Mouse (Mus musculus) heart, embryonic 15.5 days (tissue): ENCODE measurements around the gene Bsdc1. TPM values are rescaled to one million over a fixed set of nuclear protein-coding genes. Genes with fewer than 3 reads are reported as not detected.

Source experiments
- ATAC-seq: fragments of 200-750 bp; cut with Nextera tagmentation; replicated peaks from 2 replicates; pipeline ENCODE4 v1.8.0; 2017; ENCODE audit warnings: low read depth, moderate TSS enrichment; ENCODE audit not compliant: insufficient number of reproducible peaks, insufficient read depth, low FRiP score
- H3K27ac ChIP-seq: fragments of 300-500 bp; sonication (generic); 2 replicates; pipeline ENCODE4 v1.5.1; 2015; ENCODE audit warnings: mild to moderate bottlenecking, inconsistent platforms
- H3K27me3 ChIP-seq: fragments of 300-500 bp; sonication (generic); 2 replicates; pipeline ENCODE4 v1.6.1; 2015; ENCODE audit warnings: inconsistent platforms
- H3K36me3 ChIP-seq: fragments of 300-500 bp; sonication (generic); 2 replicates; pipeline ENCODE4 v1.6.1; 2015; ENCODE audit warnings: mild to moderate bottlenecking, inconsistent platforms
- H3K4me1 ChIP-seq: fragments of 300-500 bp; sonication (generic); replicated peaks from 2 replicates; pipeline ENCODE4 v1.6.1; 2015; ENCODE audit warnings: inconsistent platforms
- H3K4me2 ChIP-seq: fragments of 300-500 bp; sonication (generic); 2 replicates; pipeline ENCODE4 v1.6.1; 2015; ENCODE audit warnings: inconsistent platforms, mild to moderate bottlenecking, moderate library complexity
- H3K4me3 ChIP-seq: fragments of 300-500 bp; sonication (generic); 2 replicates; pipeline ENCODE4 v1.5.1; 2015; ENCODE audit warnings: mild to moderate bottlenecking, inconsistent platforms
- H3K9ac ChIP-seq: fragments of 300-500 bp; sonication (generic); 2 replicates; pipeline ENCODE4 v1.6.1; 2015; ENCODE audit warnings: mild to moderate bottlenecking, inconsistent platforms
- H3K9me3 ChIP-seq: fragments of 300-500 bp; sonication (generic); replicated peaks from 2 replicates; pipeline ENCODE4 v1.6.1; 2016; ENCODE audit warnings: inconsistent platforms
- WGBS: fragments of 180-500 bp; shearing (Covaris S2); methylation state at CpG from one replicate; pipeline ENCODE4 v1.1.7; 2015; ENCODE audit warnings: mixed read lengths; 5-methylcytosine and 5-hydroxymethylcytosine counted together
- polyA plus RNA-seq: library from polyadenylated mRNA; unstranded; fragments of >200 nt; fragmentation: Nextera tagmentation; extraction: Ambion mirVana; gene quantifications from 2 replicates; pipeline ENCODE4 v1.2.1, GENCODE M21; 2015

Gene Bsdc1
- polyA plus RNA-seq, 1 experiment from 2014 or later: 23.1 TPM

DNA sequence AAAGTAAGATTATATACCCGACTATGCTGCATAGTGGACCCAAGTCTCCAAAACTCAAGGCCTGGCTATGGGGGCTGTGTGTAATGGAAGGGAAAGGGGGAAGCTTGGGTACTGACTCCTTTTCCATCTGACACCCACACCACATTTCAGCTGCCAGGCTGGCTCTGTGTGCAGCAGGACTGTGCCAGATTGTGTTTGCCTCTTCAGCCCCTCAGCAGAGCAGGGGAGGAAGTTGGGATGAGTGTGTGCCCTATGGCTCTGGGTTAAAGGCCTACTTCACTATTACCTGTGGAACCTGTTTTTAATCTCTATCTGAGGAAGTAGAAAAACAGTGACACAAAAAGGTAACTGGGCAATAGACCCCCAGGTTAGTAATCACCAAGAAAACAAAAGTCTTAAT, 19.7 kb downstream of the Bsdc1 start:
- no peak overlapping the region for H3K9ac ChIP-seq
- WGBS: 74% methylated on average over 1 of the region's 1 CpGs
- ATAC-seq: no peak
- H3K4me3 ChIP-seq: no peak overlapping the region
- no peaks in the 10 kb centered on the region for H3K4me1 ChIP-seq
- no peak overlapping the region for H3K4me2 ChIP-seq
- H3K27me3 ChIP-seq: no peaks in the 10 kb centered on the region
- H3K27ac ChIP-seq: no peak overlapping the region
- no peaks in the 10 kb centered on the region for H3K9me3 ChIP-seq
- H3K36me3 ChIP-seq: peaks cover 68% of the 10 kb centered on the region

GRCm38 (mm10) chr4:129490972-129491880, 29.8 kb downstream of the Bsdc1 start, which contains the start of the genes Tssk3 and Fam229a:
Gene Tssk3, minus strand, starts transcription at chr4:129491022.
Gene Fam229a, plus strand, starts transcription at chr4:129491190.
- Histone ChIP-seq H3K36me3 (peaks cover 30% of the 10 kb centered on the region), H3K27ac (no peak within 1 kb of the TSS), H3K9me3 (no peaks in the 10 kb centered on the region), H3K4me2 (peak within 1 kb of the TSS; percentile 71), H3K4me1 (peaks cover 23% of the 10 kb centered on the region), H3K9ac (peak within 1 kb of the TSS; percentile 37), H3K4me3 (peak within 1 kb of the TSS; percentile 41), H3K27me3 (peaks cover 28% of the 10 kb centered on the region)
- ATAC-seq: peak; percentile 44; the same call in 1 of the 2 replicates
- 6% methylated on average over 70 of the region's 70 CpGs for WGBS

- Histone ChIP-seq H3K9me3 (no peaks in the 10 kb centered on the region), H3K4me3 (no peak overlapping the region), H3K9ac (no peak overlapping the region), H3K36me3 (no peaks in the 10 kb centered on the region), H3K27me3 (peaks cover 28% of the 10 kb centered on the region), H3K27ac (0 out of 2 replicates have a peak overlapping the region, but pooled peaks have one; percentile 65), H3K4me1 (peaks cover 43% of the 10 kb centered on the region), H3K4me2 (no peak overlapping the region)
- ATAC-seq: no peak
- 64% methylated on average over 7 of the region's 7 CpGs for WGBS
These were observed 33.3 kb downstream of the Bsdc1 start for GRCm38 (mm10) chr4:129494681-129495080.

GRCm38 (mm10) chr4:129495672-129496562, 34.5 kb downstream of the Bsdc1 start:
- WGBS: 31% methylated on average over 16 of the region's 16 CpGs
- no peaks in the 10 kb centered on the region for H3K9me3 ChIP-seq
- H3K36me3 ChIP-seq: no peaks in the 10 kb centered on the region
- 0 out of 2 replicates have a peak overlapping the region, but pooled peaks have one; percentile 6 for H3K4me2 ChIP-seq
- H3K27ac ChIP-seq: peak overlapping the region; percentile 65
- peaks cover 50% of the 10 kb centered on the region for H3K4me1 ChIP-seq
- ATAC-seq: no peak
- H3K4me3 ChIP-seq: no peak overlapping the region
- H3K27me3 ChIP-seq: peaks cover 21% of the 10 kb centered on the region
- H3K9ac ChIP-seq: no peak overlapping the region

DNA sequence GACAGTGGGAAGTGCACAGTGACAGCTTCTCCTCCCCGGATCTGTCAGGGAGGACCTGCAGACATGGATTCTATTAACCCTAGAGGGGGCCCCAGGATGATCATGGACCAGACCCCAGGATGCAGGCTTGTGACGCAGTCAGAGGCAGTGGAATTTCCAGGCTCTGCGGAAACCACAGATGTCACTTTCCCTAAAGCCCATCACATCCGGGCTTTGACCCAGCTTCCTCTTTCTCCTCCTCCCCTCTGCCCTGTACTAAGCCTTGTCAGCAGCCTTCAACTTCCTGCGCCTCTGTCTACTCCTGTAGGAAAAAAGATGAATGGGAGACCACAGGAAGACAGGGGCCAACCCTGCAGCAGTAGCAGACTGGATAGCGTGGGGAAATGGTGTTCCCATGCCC, 35.2 kb downstream of the Bsdc1 start:
- WGBS: 30% methylated on average over 6 of the region's 6 CpGs
- Histone ChIP-seq H3K9ac (no peak overlapping the region), H3K4me2 (0 out of 2 replicates have a peak overlapping the region, but pooled peaks have one; percentile 6), H3K4me1 (peaks cover 47% of the 10 kb centered on the region), H3K27me3 (peaks cover 14% of the 10 kb centered on the region), H3K4me3 (no peak overlapping the region), H3K36me3 (no peaks in the 10 kb centered on the region), H3K9me3 (no peaks in the 10 kb centered on the region), H3K27ac (peak overlapping the region; percentile 65)
- peak; percentile 24; the same call in 1 of the 2 replicates for ATAC-seq

DNA sequence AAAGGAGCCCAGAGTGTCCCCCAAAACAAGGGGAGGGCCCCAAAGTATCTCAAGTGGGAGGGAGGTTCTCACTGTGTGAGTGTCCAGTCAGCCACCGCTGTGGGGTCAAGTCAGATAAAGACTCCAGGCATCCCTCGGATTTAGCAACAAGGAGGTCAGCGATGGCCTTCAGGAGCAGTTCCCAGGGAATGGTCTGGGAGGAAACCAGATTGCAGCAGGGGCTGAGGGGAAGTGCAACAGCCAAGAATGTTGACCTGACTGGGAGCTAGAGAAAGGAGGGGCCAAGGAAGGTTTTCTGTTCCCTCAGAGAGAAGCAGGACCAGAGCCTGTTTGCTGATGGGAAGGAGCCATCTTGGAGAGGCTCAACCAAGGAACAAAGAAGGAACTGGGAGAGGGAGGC, 37.6 kb downstream of the Bsdc1 start:
- Histone ChIP-seq H3K9me3 (no peaks in the 10 kb centered on the region), H3K36me3 (no peaks in the 10 kb centered on the region), H3K27me3 (no peaks in the 10 kb centered on the region), H3K9ac (no peak overlapping the region), H3K4me2 (no peak overlapping the region), H3K27ac (peak overlapping the region; percentile 94), H3K4me1 (peaks cover 66% of the 10 kb centered on the region), H3K4me3 (no peak overlapping the region)
- no peak for ATAC-seq
- WGBS: 30% methylated on average over 3 of the region's 3 CpGs

- Histone ChIP-seq H3K4me2 (peak overlapping the region; percentile 82), H3K4me1 (peaks cover 71% of the 10 kb centered on the region), H3K4me3 (peak overlapping the region; percentile 64), H3K27me3 (no peaks in the 10 kb centered on the region), H3K9ac (0 out of 2 replicates have a peak overlapping the region, but pooled peaks have one; percentile 71), H3K36me3 (no peaks in the 10 kb centered on the region), H3K9me3 (no peaks in the 10 kb centered on the region), H3K27ac (peak overlapping the region; percentile 94)
- ATAC-seq: no peak
- WGBS: 81% methylated on average over 8 of the region's 8 CpGs
These were observed 38.6 kb downstream of the Bsdc1 start for GRCm38 (mm10) chr4:129500017-129500416.

DNA sequence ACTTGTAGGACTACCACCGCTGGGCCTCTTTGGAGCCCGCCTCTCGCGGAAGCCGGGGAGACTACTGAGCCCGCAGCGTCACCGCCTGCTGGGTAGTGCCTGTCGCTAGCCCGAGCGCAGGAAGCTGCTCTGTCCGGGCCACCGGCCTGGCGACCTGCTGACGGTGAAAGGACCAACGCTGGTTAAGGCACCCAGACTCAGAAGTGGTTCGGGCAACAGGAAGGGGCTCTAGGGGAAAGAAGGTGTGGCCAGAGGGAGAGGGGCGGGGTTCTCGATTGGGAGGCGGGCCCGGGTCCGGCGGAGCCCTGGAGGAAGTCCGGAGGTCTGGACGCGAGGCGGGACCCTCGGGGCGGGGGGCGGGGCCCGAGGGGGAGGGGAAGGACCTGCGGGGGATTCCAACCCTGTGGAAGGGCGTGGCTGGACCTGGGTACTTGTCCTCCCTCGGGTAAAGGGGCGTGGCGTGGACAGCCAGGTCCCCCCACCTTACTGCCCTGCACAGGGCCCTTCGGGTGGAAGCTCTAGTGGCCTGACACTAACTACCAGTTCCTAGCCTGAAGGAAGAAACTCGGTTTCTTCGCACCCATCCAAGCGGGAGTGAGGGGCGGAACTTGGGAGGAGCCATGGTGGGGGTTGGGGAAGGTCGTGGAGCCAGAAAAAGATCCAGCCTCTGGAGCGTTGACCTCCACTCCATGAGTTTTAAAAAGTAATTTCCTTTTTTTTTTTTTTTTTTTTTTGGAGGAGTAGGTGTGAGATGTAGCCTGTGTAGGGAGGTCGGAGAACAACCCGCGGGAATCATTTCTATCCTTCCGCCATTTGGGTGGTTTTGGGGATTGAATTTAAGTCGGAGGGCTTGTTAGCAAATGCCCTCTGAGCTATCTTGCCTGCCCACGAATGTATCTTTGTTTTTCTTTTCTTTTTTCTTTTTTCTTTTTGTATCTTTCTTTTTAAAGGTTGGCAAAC, 39.5 kb downstream of the Bsdc1 start:
- ATAC-seq: peak; percentile 89
- 2% methylated on average over 46 of the region's 49 CpGs for WGBS
- H3K27me3 ChIP-seq: no peaks in the 10 kb centered on the region
- H3K36me3 ChIP-seq: no peaks in the 10 kb centered on the region
- peaks cover 64% of the 10 kb centered on the region for H3K4me1 ChIP-seq
- H3K9ac ChIP-seq: peak overlapping the region; percentile 71
- H3K4me2 ChIP-seq: peak overlapping the region; percentile 82
- H3K4me3 ChIP-seq: peak overlapping the region; percentile 64
- peak overlapping the region; percentile 94 for H3K27ac ChIP-seq
- no peaks in the 10 kb centered on the region for H3K9me3 ChIP-seq

DNA sequence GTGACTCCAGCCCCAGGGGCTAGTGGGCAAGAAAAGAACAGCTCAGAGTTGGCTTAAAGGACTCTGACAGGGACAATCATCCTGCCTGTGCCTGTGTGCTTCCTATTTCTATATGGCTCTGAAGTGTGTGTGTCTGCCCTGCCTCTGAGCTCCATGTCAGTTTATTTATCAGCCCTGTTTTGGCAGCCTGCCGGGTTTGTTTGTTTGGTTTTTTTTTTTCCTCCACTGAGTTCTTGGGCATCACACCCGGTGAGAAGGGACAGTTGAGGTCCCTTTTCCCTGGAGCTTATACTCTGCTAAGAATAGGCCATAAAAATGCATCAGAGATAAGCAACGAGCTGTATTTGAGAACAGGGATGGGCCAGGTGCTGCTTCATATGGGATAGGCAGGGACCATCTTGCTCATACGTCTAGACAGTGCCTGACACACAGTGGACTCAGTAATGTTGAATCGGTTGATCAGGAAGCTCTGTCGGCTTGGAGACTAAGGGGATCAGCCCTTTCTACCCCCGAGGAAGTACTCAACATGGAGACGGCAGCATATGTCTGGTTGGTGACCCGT, 41.0 kb downstream of the Bsdc1 start:
- no peak for ATAC-seq
- WGBS: 46% methylated on average over 9 of the region's 9 CpGs
- Histone ChIP-seq H3K4me2 (no peak overlapping the region), H3K27ac (peak overlapping the region; percentile 18), H3K4me1 (peaks cover 53% of the 10 kb centered on the region), H3K4me3 (no peak overlapping the region), H3K9ac (no peak overlapping the region), H3K27me3 (no peaks in the 10 kb centered on the region), H3K36me3 (no peaks in the 10 kb centered on the region), H3K9me3 (no peaks in the 10 kb centered on the region)

GRCm38 (mm10) chr4:129502901-129503444, 41.6 kb downstream of the Bsdc1 start:
- Histone ChIP-seq H3K9me3 (no peaks in the 10 kb centered on the region), H3K4me1 (peaks cover 57% of the 10 kb centered on the region), H3K27ac (peak overlapping the region; percentile 18), H3K4me2 (no peak overlapping the region), H3K27me3 (no peaks in the 10 kb centered on the region), H3K36me3 (no peaks in the 10 kb centered on the region), H3K4me3 (no peak overlapping the region), H3K9ac (no peak overlapping the region)
- ATAC-seq: no peak
- WGBS: 48% methylated on average over 11 of the region's 11 CpGs
